Mouse (Mus musculus) megakaryocyte, embryonic 14.5 days (primary cell): ENCODE measurements around the gene Pou2f1. TPM values are rescaled to one million over a fixed set of nuclear protein-coding genes. Genes with fewer than 3 reads are reported as not detected.

ENCODE experiments used
- H3K27me3 ChIP-seq: replicated peaks from 2 replicates; pipeline ENCODE3; 2012; ENCODE audit warnings: inconsistent platforms
- H3K36me3 ChIP-seq: replicated peaks from 2 replicates; pipeline ENCODE3; 2012; ENCODE audit warnings: low read length, inconsistent platforms, mixed read lengths
- H3K4me1 ChIP-seq: 2 replicates; pipeline ENCODE4 v1.6.1; 2012; ENCODE audit warnings: inconsistent platforms
- H3K4me3 ChIP-seq: replicated peaks from 2 replicates; pipeline ENCODE3; 2012; ENCODE audit warnings: moderate library complexity, mild to moderate bottlenecking, inconsistent platforms
- H3K9me3 ChIP-seq: 2 replicates; pipeline ENCODE4 v1.6.1; 2012; ENCODE audit warnings: inconsistent platforms
- FLI1 ChIP-seq: IDR thresholded peaks from 2 replicates; pipeline ENCODE4 v1.6.1; 2012; ENCODE audit warnings: low read length, inconsistent platforms, mixed read lengths
- GATA1 ChIP-seq: IDR thresholded peaks from 3 replicates; pipeline ENCODE4 v1.6.1; 2012; ENCODE audit warnings: mixed read lengths, low read length, inconsistent platforms, borderline replicate concordance
- polyA plus RNA-seq: library from polyadenylated mRNA; stranded (reverse); fragments of >175 nt; gene quantifications from 2 replicates; pipeline ENCODE4 v1.2.3, GENCODE M21; 2012; ENCODE audit warnings: low replicate concordance; ENCODE audit not compliant: insufficient read depth

Gene Pou2f1
- polyA plus RNA-seq, 1 experiment = 3.8 TPM

- Histone ChIP-seq H3K4me3 (no peak overlapping the region), H3K9me3 (peaks cover 3% of the 10 kb centered on the region; the same call in 1 of the 2 replicates), H3K27me3 (peaks cover 5% of the 10 kb centered on the region), H3K36me3 (no peaks in the 10 kb centered on the region), H3K4me1 (peaks cover 46% of the 10 kb centered on the region)
- TF ChIP-seq FLI1 = no peak
- no peak for TF ChIP-seq GATA1
Measured at GRCm38 (mm10) chr1:166038731-166039332, 36.4 kb upstream of the Pou2f1 start.

GRCm38 (mm10) chr1:166035045-166035444, 32.6 kb upstream of the Pou2f1 start:
- H3K4me1 ChIP-seq = peaks cover 37% of the 10 kb centered on the region
- no peaks in the 10 kb centered on the region for H3K27me3 ChIP-seq
- peaks cover 3% of the 10 kb centered on the region; the same call in 1 of the 2 replicates for H3K9me3 ChIP-seq
- no peak overlapping the region for H3K4me3 ChIP-seq
- no peak for TF ChIP-seq GATA1
- no peak for TF ChIP-seq FLI1
- H3K36me3 ChIP-seq = no peaks in the 10 kb centered on the region

- Histone ChIP-seq H3K36me3 (no peaks in the 10 kb centered on the region), H3K4me3 (no peak overlapping the region), H3K27me3 (peaks cover 2% of the 10 kb centered on the region), H3K4me1 (peaks cover 12% of the 10 kb centered on the region), H3K9me3 (no peaks in the 10 kb centered on the region; the same call in 1 of the 2 replicates)
- TF ChIP-seq FLI1 (no peak), GATA1 (no peak)
Measured at GRCm38 (mm10) chr1:166031673-166032547, 29.4 kb upstream of the Pou2f1 start.

- Histone ChIP-seq H3K9me3 (no peaks in the 10 kb centered on the region; the same call in 1 of the 2 replicates), H3K4me1 (peaks cover 12% of the 10 kb centered on the region; the same call in 1 of the 2 replicates), H3K27me3 (peaks cover 2% of the 10 kb centered on the region), H3K4me3 (no peak overlapping the region), H3K36me3 (peaks cover 3% of the 10 kb centered on the region)
- TF ChIP-seq FLI1 (no peak), GATA1 (no peak)
Measured at GRCm38 (mm10) chr1:166023981-166024380, 21.5 kb upstream of the Pou2f1 start.

GRCm38 (mm10) chr1:166017203-166017602, 14.7 kb upstream of the Pou2f1 start:
- Histone ChIP-seq H3K4me3 (no peak overlapping the region), H3K27me3 (no peaks in the 10 kb centered on the region), H3K9me3 (no peaks in the 10 kb centered on the region; the same call in 1 of the 2 replicates), H3K36me3 (peaks cover 3% of the 10 kb centered on the region), H3K4me1 (peaks cover 60% of the 10 kb centered on the region)
- TF ChIP-seq FLI1 = no peak
- TF ChIP-seq GATA1 = no peak

GRCm38 (mm10) chr1:166016306-166016705, 13.8 kb upstream of the Pou2f1 start:
- H3K9me3 ChIP-seq = no peaks in the 10 kb centered on the region; the same call in 1 of the 2 replicates
- TF ChIP-seq FLI1 (no peak), GATA1 (no peak; the same call in 2 of the 3 replicates)
- H3K4me3 ChIP-seq = peak overlapping the region; percentile 76
- peaks cover 69% of the 10 kb centered on the region for H3K4me1 ChIP-seq
- H3K27me3 ChIP-seq = no peaks in the 10 kb centered on the region
- peaks cover 3% of the 10 kb centered on the region for H3K36me3 ChIP-seq

GRCm38 (mm10) chr1:166014530-166014929, 12.1 kb upstream of the Pou2f1 start:
- TF ChIP-seq GATA1 = no peak
- TF ChIP-seq FLI1 = no peak
- H3K36me3 ChIP-seq = no peaks in the 10 kb centered on the region

GRCm38 (mm10) chr1:166010106-166010505, 7.6 kb upstream of the Pou2f1 start:
- H3K36me3 ChIP-seq = no peaks in the 10 kb centered on the region
- no peaks in the 10 kb centered on the region for H3K9me3 ChIP-seq
- TF ChIP-seq GATA1 = no peak
- no peak for TF ChIP-seq FLI1
- no peak overlapping the region for H3K4me3 ChIP-seq
- H3K27me3 ChIP-seq = no peaks in the 10 kb centered on the region
- peaks cover 70% of the 10 kb centered on the region for H3K4me1 ChIP-seq

More at GRCm38 (mm10) chr1:166014530-166014929, 12.1 kb upstream of the Pou2f1 start:
- Histone ChIP-seq H3K9me3 (no peaks in the 10 kb centered on the region), H3K4me1 (peaks cover 76% of the 10 kb centered on the region), H3K4me3 (no peak overlapping the region), H3K27me3 (no peaks in the 10 kb centered on the region)

- no peak for TF ChIP-seq FLI1
- TF ChIP-seq GATA1 = no peak
- Histone ChIP-seq H3K4me1 (peaks cover 63% of the 10 kb centered on the region), H3K27me3 (no peaks in the 10 kb centered on the region), H3K36me3 (no peaks in the 10 kb centered on the region), H3K4me3 (no peak overlapping the region), H3K9me3 (no peaks in the 10 kb centered on the region)
Measured at GRCm38 (mm10) chr1:166008634-166009350, 6.3 kb upstream of the Pou2f1 start.
